Mouse (Mus musculus): ENCODE results near the gene Ltbp3.

- no peak for TF ChIP-seq CTCF (IDR thresholded peaks at IDR 0.05; ENCODE audit: insufficient read depth, low read length)
- TF ChIP-seq POLR2A (IDR thresholded peaks at IDR 0.05; ENCODE audit: borderline replicate concordance, extremely low read depth, low read depth, low read length), result no peak
Observed at GRCm38 (mm10) chr19:5763163-5763562, 22.5 kb downstream of the Ltbp3 start.
